Mouse (Mus musculus) layer of hippocampus, adult 11-12 months (tissue): Measurements from ENCODE around the gene Hdac5.

Experiments
- DNase-seq: peaks from one replicate; pipeline ENCODE4 v3.0.0; 2022; ENCODE audit warnings: low spot score

Gene Hdac5

DNA sequence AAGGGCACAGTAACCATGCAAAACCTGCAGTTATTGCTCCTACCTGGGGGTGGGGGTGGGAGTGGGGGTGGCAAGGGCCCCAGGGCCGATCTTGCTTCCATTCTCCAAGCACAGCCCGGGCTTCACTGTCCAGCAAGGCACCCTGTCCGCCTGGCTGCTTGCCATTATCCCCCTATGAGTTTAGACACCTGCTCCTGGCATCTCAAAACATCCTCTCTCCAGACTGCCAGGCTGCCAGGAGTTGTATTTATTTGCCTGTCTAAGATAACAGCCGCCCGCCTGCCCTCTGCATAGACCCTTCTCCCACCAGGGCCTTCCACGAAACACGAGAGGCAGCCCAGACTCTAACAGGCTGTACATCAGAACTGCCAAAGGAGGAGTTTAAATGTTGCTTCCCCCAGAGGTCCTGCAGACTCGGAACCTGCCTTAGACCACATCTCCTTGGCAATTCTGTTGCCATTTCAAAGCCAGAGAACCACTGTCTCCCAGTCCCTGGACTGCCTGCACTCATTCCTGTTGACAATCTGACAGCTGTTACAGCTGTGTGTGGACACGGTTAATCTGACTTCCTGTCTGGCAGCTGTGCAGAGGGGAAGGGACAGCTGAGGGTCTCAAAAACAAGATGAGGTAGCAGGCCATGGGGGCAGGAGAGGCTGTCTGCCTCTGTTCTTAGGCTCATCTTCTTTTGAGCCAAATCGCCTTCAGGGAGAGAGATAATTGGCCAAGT, 15.4 kb downstream of the Hdac5 start:
- no peak for DNase-seq

DNA sequence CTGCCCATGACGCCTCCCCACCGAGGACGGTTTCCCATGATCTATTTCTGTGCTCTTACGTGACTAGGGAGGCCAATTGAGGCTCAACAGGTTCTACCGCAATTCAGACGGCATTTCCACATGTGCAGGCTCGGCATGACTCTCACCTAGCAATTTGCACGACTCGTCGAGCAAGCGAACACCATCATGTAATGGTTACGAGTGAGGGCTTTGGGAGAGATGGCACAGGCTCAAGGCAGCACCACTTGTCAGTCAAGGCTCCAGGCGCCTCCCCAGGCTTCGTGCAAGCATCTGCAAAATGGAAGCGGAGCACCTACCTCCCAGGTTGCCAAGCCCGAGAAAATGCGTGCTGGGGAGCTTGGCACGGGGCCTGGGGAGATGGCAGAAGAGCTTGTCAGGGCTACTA, 18.0 kb downstream of the Hdac5 start:
- DNase-seq = no peak

DNA sequence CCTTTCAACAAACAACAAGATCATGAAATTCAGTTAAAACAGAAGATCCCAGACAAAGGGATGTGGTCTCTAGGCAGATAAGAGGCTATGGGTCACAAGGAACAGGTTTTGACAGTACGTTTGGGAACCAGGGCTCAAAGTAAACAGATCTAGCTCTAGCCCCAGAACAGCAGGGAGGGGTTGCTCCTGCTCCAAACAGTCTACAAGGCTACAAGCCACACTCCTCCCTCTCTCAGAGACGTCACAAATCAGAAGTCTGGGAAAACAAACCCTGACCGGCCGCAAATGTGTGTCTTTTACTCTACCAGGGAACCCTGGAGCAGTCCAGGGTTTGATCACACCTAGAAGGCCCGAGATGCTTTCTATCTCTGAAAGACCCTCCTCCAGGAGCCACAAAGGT, 19.0 kb downstream of the Hdac5 start:
- no peak for DNase-seq

DNA sequence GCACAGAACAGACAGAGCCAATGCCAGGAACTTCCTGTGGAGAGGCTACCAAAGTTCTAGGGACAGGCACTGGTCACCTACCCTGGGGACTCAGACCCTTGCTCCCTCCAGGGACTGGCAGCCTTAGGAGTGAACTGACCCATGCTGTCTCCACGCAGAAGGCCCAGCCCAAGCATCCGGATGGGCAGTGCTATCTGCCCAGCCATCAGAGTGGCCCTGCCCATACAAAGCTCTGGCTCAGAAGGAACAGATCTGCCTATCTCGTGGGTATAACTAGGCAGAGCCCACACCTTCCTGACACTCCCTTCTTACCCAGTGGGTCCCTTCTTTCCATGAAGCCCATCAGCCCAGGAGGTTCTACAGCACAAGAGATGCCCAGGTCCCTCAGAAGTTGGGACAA, 19.8 kb downstream of the Hdac5 start:
- no peak for DNase-seq

DNA sequence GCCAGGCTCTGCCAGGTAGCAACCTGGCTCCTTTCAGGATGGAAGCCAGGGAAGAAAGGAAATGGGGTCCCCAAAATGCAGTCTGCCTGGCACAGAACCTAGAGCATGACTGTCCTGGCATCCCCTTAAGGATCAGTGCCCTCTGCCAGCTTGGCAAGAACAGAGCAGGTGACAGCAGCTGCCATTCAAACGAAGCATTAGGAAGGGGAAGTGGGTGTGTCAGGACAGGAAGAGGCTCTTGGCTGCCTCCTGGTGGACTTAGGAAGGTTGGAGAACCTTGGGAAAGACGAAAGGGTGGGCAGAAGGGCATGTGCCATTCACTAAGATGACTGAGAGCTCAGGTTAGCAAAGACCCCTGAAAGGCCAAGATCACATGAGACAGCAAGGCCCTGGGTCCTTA, 20.2 kb downstream of the Hdac5 start:
- DNase-seq = no peak

DNA sequence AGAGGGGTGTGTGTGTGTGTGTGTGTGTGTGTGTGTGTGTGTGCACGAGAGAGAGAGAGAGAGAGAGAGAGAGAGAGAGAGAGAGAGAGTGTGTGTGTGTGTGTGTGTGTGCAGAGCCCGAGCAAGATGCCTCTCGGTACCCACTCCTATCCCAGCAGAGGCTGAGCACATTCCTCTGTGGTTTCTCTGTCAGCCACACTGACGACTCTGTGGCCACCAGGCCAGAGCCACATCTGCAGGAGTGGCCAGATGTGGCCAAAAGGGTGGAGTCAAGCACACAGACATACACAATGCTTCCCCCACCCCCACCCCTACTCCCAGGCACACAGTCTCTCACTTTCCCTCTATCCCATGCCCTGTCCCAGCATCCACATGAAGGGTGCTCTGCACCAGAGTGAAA, 21.1 kb downstream of the Hdac5 start:
- no peak for DNase-seq

DNA sequence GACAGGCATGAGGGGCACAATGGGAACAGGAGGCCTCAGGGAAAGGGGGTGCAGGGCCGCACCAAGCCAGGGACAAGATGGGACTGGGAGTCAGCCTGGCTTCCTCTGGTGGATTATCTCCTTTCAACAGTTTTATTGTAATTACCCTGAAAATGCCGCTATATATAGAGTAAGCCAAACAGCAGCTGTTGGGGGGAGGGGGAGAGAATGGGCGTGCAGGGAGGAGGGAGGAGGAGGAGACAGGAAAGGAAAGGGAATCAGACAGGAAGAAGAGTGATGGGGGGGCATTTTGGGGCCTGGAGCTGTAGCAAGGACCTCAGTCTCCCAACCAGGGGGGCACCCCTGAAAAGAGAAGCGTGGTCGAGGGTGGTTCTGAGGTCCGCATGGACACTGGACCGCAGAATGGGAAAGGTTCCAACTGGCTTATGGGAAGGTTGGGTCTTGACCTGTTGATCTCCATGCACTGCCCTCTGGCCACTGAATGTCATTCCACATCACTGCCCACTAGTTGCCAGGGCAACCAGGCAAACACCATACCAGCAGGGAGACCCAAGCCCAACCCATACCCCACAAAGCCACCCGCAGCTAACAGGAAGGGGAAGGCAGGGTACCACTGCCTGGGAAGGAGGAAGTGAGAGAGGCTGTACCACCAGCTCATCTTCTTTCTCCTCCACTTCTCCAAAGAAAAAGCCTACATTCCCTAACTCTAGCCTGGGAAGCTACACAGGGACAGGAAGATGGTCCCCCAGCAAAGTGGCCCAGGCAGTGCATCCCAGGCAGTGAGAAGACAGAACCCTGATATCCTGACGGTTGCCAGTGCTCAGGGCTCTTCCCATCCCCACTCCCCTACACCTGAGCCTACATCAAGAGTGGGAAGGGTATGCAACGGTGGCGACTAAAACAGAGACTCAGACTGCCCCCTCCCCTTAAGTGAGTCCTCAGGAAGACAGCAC, 21.9 kb downstream of the Hdac5 start:
- DNase-seq = peak; percentile 61

DNA sequence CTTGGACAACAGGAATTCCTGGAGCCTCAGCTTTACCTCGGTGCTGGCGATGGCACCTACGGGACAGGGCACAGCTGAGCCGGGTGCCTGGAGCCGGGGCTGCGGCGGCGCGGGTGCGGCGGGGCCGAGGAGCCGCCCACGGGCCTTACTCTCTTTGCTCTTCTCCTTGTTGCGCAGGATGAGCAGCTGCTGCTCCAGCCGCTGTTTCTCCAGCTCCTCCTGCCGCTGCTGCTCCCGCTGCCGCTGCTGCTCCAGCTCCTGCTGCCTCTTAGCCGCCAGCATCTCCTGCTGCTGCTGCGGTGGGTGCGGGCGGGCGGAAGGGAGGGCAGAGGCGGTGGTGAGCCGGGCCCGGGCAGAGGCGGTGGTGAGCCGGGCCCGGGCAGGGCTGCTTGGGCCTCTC, 23.5 kb downstream of the Hdac5 start:
- no peak for DNase-seq

DNA sequence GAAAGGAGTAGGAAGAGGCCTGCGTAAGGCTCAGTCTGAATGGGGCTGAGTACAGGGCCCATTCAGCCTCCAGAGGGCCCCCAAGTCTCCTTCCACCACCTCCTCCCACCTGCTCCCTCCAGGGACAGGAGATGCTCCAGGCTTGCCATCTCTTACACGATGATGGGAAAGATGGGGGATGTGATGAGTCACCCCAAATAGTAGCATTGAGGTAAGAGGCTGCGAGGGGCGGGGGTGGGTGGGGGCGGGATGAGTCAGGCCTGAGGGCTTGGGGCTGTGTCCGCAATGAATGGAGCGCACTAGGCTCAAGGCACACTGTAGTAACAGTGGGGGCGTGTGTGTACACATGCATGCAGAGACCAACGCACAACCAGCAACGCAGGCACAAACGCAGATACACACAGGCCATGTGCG, 28.6 kb downstream of the Hdac5 start:
- no peak for DNase-seq

DNA sequence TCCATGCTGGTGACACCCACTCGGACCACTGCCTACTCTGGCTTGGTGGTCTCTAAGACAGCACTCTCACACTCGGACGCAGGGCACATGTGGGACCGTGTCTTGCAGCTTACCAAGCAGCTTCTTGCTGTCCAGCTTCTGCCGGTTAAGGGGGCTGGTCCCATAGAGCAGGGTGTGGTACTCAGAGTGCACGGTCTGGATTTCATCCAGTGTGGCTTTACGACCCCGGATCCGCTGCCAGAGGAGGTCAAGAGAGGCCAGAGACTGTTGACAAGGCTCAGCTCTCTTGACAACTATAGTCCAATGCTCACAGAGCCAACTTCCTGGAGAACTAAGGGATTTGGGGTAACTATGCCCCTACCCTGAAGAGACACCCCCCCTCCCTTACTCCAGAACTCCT, 30.1 kb downstream of the Hdac5 start:
- no peak for DNase-seq

DNA sequence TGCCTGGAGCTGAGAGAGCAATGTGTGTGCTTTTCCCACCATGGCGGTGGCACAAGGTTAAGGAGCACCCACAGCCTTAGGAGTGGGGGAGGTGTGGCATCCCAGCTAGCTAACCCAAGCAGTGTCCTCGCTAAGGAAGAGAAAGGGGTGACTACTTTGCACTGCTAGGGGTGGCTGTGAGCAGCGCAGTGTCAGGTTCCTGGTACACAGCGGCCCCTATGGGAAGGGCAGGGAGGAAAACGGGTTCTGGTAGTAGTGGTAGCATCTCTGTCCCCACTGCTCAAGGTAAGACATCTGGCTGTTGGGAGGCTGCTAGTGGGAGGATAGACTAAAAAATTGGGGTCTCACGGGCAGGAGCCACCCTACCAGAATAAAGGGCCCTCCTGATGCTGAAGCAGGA, 31.7 kb downstream of the Hdac5 start:
- no peak for DNase-seq

DNA sequence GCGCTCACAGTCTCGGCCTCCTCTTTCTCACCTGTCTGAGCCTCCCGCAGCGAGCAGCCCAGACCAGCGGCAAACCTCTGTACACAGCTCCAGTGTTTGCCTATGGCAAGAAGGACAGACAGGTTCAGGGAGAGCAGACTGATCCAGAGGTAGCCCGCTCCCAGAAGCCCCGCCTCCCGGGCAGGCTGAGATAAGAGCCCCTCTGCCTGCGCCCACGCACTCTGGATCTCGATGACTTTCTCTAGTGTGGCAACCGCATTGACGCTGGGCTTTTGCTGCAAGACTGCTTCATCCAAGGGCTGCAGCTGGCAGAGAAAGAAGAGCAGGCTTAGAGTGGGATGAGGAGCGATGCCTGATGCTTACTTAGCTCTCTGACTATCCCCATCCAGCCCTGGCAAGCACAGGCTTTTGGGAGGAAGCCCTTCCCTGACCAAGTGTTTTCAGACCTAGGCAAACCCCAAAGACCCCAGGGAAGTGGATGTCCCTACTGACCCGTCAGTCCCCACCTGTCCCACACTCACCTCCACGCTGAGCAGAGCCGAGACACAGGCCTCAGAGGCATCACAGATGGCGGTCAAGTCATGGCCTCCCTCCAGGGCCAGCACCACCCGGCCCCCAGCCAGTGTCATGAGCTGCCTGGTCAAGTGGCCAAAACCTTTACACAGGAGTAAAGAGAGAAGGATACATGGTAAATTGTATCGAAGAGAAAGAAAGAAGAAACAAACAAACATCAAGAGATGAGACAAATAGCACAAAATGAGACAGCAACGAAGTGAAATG, 33.8 kb downstream of the Hdac5 start:
- DNase-seq = no peak

DNA sequence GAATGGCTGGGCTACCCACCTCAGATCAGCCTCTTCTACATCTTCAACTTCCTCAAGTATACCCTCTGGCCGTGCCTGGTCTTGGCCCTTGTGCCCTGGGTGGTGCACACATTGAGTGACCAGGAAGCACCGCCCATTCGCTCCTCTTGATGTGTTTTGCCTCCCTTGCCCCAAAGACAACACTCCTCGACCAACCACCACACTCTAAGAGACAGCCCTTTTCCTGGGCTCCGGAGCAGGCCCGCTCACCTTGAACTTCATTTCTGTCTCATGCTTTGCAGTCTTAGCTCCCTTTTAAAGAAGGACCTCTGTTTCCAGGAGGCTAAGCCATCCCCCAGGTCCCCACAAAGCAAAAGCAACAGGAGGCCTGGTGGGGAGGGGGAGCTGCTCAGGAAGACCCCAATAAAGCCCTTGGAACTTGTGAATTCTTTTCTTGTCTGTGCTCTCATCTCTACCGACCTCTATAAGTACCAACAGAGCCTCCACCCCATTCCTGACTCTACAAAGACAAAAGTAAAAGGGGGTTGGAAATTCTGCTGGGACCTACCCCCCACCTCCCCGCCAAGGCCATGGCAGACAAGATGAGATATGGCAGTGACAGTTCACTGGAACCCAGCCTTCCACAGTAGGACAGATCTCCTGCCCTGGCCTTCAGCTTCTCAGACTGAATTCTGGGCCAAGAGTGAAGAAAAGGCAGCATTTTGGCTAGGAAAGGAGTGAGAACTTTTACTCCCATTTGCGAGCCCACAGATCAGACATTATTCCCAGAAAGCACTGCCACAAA, 36.1 kb downstream of the Hdac5 start:
- no peak for DNase-seq

DNA sequence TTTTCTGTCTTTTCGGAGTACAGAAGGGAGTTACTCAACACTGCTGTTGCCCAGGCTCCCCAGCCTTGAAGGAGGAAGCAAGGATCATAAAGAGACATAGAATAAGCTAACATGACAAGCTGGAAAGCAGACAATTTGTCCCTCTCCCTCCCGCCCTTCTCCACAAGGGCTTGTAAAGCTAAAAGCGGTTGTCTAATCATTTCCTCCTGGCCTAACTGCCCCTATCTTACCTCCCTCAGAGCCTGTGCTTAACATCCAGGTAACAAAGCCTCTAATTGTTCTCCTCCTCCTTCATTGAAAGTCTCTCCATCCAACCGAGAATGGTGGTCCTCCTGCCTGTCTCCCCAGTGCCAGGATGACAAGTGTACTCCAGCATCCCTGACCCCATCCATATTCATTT, 39.1 kb downstream of the Hdac5 start:
- DNase-seq = no peak

DNA sequence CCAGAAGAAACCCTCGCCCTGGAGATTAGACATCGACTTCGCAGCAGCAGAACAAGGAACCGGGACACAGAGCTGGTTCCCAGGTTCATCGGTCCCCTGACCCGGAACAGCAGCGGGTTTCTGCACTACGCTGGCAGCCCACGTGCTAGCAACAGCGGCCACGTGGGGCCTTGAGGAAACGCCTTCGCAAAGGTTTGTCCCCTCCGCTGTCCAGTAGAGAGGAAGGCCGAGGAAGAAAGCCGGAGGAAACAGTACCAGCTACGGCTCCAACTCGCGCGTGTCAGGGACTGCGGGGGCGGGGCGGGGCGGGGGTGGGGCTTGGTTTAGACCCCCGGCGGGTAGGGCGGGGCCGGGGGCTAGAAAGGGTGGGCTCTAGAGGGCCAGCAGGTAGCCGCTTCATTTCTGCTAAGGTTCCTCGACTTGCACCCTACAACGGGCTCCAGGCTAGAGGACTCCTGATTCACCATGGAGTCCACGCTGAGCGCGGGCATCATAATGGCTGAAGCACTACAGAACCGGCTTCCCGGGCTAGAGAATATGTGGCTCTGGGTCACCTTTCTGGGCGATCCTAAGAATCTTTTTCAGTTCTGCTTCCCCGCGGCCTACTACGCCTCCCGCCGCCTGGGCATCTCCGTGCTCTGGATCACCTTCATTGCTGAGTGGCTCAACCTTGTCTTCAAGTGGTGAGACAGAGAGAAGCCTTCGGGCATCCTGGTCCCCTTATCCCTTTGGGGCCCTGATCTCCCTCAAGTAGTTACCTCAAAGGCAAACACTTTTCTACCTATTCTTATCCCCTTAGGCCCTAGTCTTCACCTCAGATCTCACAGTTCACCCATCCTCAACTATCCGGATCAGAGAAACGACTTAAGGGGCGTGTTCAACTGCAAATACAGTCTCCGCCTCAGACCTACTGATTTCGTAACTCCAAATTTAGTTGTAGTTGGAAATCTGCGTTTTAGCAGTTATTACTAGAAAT, 40.2 kb downstream of the Hdac5 start, which contains the start of gene G6pc3:
G6pc3 (plus strand) TSS at position 160 of the 976 bp plus-strand sequence.
- DNase-seq = peak; percentile 94

DNA sequence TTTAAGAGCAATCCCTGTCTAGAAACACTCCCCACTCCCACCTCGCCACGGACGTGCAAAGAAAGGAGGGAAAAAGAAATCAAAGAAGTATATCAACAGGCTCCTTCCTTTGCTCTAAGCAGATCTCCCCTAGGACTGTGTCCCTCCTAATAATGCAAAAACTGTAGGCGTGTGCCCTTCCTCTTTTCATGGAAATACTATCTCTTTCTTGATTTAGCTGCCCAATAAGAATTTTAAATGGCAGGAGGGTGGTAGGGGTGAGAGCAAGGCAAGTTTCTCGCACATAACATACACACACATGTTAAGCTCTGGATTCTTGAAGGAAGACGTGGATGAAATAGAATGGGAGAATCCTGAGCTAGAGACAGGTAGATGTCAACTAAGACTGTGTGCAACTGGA, 41.0 kb downstream of the Hdac5 start:
- DNase-seq = no peak

DNA sequence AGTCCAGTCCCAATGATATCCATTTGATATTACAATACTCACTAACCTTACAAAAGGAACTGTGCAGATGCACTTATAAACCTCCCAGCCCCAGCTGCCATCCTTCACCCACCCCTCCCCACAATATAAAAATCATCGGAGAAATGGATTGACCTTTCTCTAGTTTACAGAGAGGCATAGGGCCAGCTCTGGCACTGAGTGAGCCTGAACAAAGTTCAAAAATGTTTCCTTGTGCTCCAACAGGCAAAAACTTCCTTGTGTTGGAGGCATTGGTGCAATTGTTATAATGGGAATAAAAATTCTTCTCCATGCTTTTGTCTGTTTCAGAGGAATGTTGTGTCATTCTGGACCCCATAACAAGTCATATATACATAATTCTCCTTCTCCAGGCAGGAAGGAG, 43.7 kb downstream of the Hdac5 start:
- no peak for DNase-seq

DNA sequence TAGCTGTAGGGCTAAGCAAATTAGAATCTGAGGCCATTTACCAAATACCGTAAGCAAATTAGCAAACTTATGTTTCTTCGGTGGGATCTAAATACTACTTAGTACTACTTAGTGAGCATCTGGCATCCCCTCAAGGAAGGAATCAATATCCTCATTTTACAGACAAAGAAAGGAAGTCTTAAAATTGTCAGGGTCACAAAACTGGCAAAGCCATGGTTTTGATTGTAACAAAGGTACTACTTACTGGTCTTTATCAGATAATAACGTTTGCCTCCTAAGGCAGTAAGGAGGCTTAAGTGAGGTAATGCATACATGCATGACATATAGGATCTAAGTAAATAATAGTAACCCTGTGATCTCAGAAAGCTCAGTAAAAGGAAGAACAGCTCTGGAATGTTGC, 44.3 kb downstream of the Hdac5 start:
- DNase-seq = no peak

DNA sequence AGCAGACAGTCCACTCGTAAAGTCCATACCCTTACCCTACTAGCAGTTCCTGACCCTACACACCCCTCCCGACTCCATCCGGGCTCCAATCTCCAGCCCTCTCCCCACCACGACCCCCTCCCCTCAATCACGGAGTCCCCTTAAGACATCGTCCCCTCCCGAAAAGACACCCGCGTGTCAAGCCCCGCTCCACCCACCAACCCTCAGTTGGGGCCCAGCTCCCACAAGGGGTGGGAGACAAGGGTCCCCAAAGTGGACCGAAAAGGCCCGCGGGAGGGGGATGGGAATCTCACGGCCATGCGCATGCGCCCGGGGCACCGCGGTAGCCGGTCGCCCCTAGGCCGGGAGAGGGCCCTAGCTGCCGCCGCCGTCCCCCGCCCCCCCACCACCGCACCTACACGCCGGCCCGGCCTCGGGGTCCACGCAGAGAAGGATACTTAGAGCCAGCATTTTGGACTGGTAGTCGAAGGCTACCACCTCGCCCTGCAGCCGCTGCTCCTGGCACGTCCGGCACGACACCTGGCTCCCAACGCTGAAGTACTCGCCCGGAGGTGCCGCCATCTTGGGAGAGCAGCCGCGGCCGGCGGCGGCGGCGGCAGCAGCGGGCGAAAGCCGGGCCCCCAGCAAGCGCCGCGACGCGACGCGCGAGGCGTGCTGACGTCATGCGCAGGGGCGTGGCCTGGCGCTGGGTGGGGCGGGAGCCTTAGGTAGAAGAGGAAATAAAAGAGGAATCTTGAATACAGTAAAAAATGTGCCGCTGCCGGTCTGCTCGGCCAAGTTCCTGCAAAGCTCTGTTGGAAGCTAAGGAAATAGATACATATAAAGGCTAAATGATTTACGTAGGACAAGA, 45.1 kb downstream of the Hdac5 start, which contains the start of gene Lsm12:
Lsm12 (minus strand) TSS at position 651 of the 850 bp plus-strand sequence.
- peak; percentile 93 for DNase-seq
